Mouse (Mus musculus) T-helper 1 cell (primary cell): ENCODE data around the gene Smagp.

ENCODE experiments used
- in situ Hi-C: fragments of 300-600 bp; cut with MboI, MseI; formaldehyde crosslinking; loops from one replicate; pipeline ENCODE4 v1.15.1; 2025; ENCODE audit warnings: high pct_unique_total_duplicates

Smagp gene

GRCm38 (mm10) chr15:100636700-100637501, at the start of gene Smagp:
Gene Smagp (minus strand): TSS chr15:100636940.
- in situ Hi-C loops = no loop called here

- in situ Hi-C loops = no loop called here
These were observed 49.7 kb upstream of the Smagp start for GRCm38 (mm10) chr15:100686434-100686833.

- in situ Hi-C loops = no loop called here
These were observed 49.1 kb upstream of the Smagp start for GRCm38 (mm10) chr15:100685849-100686248.

- in situ Hi-C loops = no loop called here
These were observed 48.5 kb upstream of the Smagp start for GRCm38 (mm10) chr15:100685255-100685654.

- in situ Hi-C loops = loop anchor here (5.0 kb wide), 1 partner anchor 222 kb away; no protein-coding TSS in a partner anchor
These were observed 47.7 kb upstream of the Smagp start for GRCm38 (mm10) chr15:100684450-100684849.

GRCm38 (mm10) chr15:100683041-100683440, 46.3 kb upstream of the Smagp start:
- in situ Hi-C loops = loop anchor here (5.0 kb wide), 1 partner anchor 221 kb away; no protein-coding TSS in a partner anchor

- in situ Hi-C loops = loop anchor here (5.0 kb wide), 1 partner anchor 219 kb away; no protein-coding TSS in a partner anchor
These were observed 45.0 kb upstream of the Smagp start for GRCm38 (mm10) chr15:100681770-100682169.

- in situ Hi-C loops = loop anchor here (5.0 kb wide), 1 partner anchor 218 kb away; no protein-coding TSS in a partner anchor
These were observed 43.6 kb upstream of the Smagp start for GRCm38 (mm10) chr15:100680381-100680780.

GRCm38 (mm10) chr15:100679005-100679404, 42.3 kb upstream of the Smagp start:
- in situ Hi-C loops = no loop called here

GRCm38 (mm10) chr15:100678581-100678980, 41.8 kb upstream of the Smagp start:
- in situ Hi-C loops = no loop called here

GRCm38 (mm10) chr15:100677675-100678074, 40.9 kb upstream of the Smagp start:
- in situ Hi-C loops = no loop called here

- in situ Hi-C loops = no loop called here
These were observed 39.8 kb upstream of the Smagp start for GRCm38 (mm10) chr15:100676521-100676920.

GRCm38 (mm10) chr15:100675486-100675885, 38.7 kb upstream of the Smagp start:
- in situ Hi-C loops = no loop called here

- in situ Hi-C loops = no loop called here
These were observed 37.8 kb upstream of the Smagp start for GRCm38 (mm10) chr15:100674566-100674965.

GRCm38 (mm10) chr15:100673585-100674391, 37.0 kb upstream of the Smagp start:
- in situ Hi-C loops = no loop called here

GRCm38 (mm10) chr15:100670833-100671232, 34.1 kb upstream of the Smagp start:
- in situ Hi-C loops = no loop called here

GRCm38 (mm10) chr15:100670004-100670403, 33.3 kb upstream of the Smagp start:
- in situ Hi-C loops = no loop called here

- in situ Hi-C loops = no loop called here
These were observed 32.6 kb upstream of the Smagp start, which contains the start of gene Bin2 for GRCm38 (mm10) chr15:100669337-100669736. Gene Bin2 (minus strand): TSS chr15:100669553.

- in situ Hi-C loops = no loop called here
These were observed 31.3 kb upstream of the Smagp start for GRCm38 (mm10) chr15:100667871-100668545.

GRCm38 (mm10) chr15:100667420-100667819, 30.7 kb upstream of the Smagp start:
- in situ Hi-C loops = no loop called here

- in situ Hi-C loops = no loop called here
These were observed 30.1 kb upstream of the Smagp start for GRCm38 (mm10) chr15:100666851-100667250.

- in situ Hi-C loops = no loop called here
These were observed 29.5 kb upstream of the Smagp start for GRCm38 (mm10) chr15:100666219-100666696.
